Mouse (Mus musculus) megakaryocyte, embryonic 14.5 days (primary cell): ENCODE data around the gene Cnga4.

Experiments
- FLI1 ChIP-seq: IDR thresholded peaks from 2 replicates; pipeline ENCODE4 v1.6.1; 2012; ENCODE audit warnings: low read length, inconsistent platforms, mixed read lengths
- GATA1 ChIP-seq: IDR thresholded peaks from 3 replicates; pipeline ENCODE4 v1.6.1; 2012; ENCODE audit warnings: mixed read lengths, low read length, inconsistent platforms, borderline replicate concordance

GRCm38 (mm10) chr7:105373509-105373908 is 30.9 kb upstream of the Cnga4 start:
- TF ChIP-seq GATA1: no peak
- TF ChIP-seq FLI1: no peak
